Mouse (Mus musculus) kidney, adult 2 months (tissue): ENCODE data around the gene Iqsec2. TPM values are rescaled to one million over a fixed set of nuclear protein-coding genes. Genes with fewer than 3 reads are reported as not detected.

Experiments
- DNase-seq: peaks from one replicate; pipeline ENCODE4 v3.0.0; 2021
- H3K27ac ChIP-seq: fragments of 200-500 bp; 2 replicates; pipeline ENCODE4 v1.5.1; 2012; ENCODE audit warnings: low read depth, low read length, control low read depth, inconsistent platforms; ENCODE audit not compliant: insufficient read depth
- H3K27me3 ChIP-seq: fragments of 200-500 bp; replicated peaks from 2 replicates; pipeline ENCODE4 v1.6.1; 2012; ENCODE audit warnings: mild to moderate bottlenecking, moderate library complexity, low read length, inconsistent platforms; ENCODE audit not compliant: control insufficient read depth, insufficient read depth
- H3K36me3 ChIP-seq: fragments of 200-500 bp; 2 replicates; pipeline ENCODE4 v1.6.1; 2012; ENCODE audit warnings: mild to moderate bottlenecking, moderate library complexity, low read length, inconsistent platforms; ENCODE audit not compliant: control insufficient read depth, insufficient read depth
- H3K4me1 ChIP-seq: fragments of 200-500 bp; 2 replicates; pipeline ENCODE4 v1.6.1; 2011; ENCODE audit warnings: low read length; ENCODE audit not compliant: control insufficient read depth, insufficient read depth
- H3K4me3 ChIP-seq: fragments of 200-500 bp; 2 replicates; pipeline ENCODE4 v1.5.1; 2011; ENCODE audit warnings: mild to moderate bottlenecking, low read depth, low read length, control low read depth; ENCODE audit not compliant: insufficient read depth
- CTCF ChIP-seq: fragments of 200-500 bp; conservative IDR thresholded peaks from 2 replicates; pipeline ENCODE4 v1.5.1; 2011; ENCODE audit warnings: low read depth, mild to moderate bottlenecking, control low read depth, low read length, moderate library complexity, mixed read lengths; ENCODE audit not compliant: insufficient read depth, insufficient read length
- POLR2A ChIP-seq: fragments of 200-500 bp; IDR thresholded peaks from one replicate; pipeline ENCODE4 v1.6.1; 2011; ENCODE audit warnings: low read depth, low read length, control low read depth
- WGBS: fragments of 180-500 bp; shearing (Covaris S2); methylation state at CpG from one replicate; pipeline ENCODE4 v1.1.7; 2018; 5-methylcytosine and 5-hydroxymethylcytosine counted together
- polyA plus RNA-seq: library from polyadenylated mRNA; depleted of rRNA; stranded (reverse); fragments of >200 nt; gene quantifications from 2 replicates; pipeline ENCODE4 v1.2.3, GENCODE M21; 2012; rRNA removed

Gene Iqsec2
- polyA plus RNA-seq = 80.1 and 89.8 TPM in 2 replicates

DNA sequence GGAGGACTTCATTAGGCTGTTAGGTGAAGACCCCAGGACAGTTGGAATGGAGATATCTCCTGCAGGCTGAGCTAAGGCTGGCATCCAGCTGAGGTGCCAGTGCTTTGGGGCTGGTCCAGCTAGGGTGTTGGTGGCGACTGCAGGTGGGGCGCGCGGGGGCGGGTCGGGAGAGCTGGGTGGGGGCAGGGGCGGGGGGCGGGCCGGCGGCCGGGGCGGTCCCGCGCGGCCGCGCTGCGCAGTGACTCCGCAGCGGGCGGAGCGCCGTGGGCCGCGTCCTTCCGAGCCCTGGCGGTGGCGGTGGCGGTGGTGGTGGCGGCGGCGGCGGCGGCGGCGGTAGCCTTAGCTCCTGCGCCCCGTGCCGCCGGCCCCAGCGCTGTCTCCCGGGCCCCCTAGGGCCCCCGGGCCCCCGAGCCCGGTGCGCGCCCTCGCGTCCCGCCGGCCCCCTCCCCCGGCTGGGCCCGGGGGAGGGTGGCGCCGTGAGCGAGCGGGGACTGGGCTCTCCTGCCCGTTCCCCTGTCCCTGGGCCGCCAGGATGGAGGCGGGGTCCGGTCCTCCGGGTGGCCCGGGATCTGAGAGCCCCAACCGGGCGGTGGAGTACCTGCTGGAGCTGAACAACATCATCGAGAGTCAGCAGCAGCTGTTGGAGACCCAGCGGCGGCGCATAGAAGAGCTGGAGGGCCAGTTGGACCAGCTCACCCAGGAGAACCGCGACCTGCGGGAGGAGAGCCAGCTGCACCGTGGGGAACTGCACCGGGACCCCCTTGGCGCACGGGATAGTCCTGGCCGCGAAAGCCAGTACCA, at the start of gene Iqsec2:
Iqsec2 (plus strand) TSS at position 328 of the 801 bp plus-strand sequence.
- 3% methylated on average over 33 of the region's 78 CpGs for WGBS

DNA sequence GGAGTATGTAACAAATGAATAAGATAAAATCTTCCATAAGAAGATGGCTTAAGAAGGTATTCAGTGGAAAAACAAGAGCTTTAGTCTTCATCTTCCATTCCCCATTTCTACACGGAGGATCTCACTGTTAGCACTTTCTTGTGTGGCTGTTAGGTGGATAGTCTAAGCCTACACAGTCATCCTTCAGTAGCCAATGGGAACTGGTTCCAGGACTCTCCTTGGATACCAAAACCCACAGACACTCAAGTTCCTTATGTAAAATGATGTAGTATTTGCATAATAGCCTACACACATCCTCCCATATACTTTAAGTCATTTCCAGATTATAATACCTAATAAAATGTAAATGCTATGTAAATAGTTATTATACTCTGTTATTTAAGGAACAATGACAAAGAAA, 46.5 kb upstream of the Iqsec2 start:
- Histone ChIP-seq H3K4me1 (no peaks in the 10 kb centered on the region), H3K27me3 (no peaks in the 10 kb centered on the region), H3K36me3 (no peaks in the 10 kb centered on the region), H3K27ac (no peak overlapping the region), H3K4me3 (no peak overlapping the region)
- 26% methylated on average over 1 of the region's 1 CpGs for WGBS
- TF ChIP-seq POLR2A (no peak), CTCF (no peak)
- DNase-seq = no peak

More for the DNA sequence above, at the start of gene Iqsec2:
- no peaks in the 10 kb centered on the region for H3K36me3 ChIP-seq
- peak within 1 kb of the TSS; percentile 87 for H3K4me3 ChIP-seq
- H3K27ac ChIP-seq = no peak within 1 kb of the TSS; the same call in 1 of the 2 replicates
- TF ChIP-seq CTCF (no peak), POLR2A (no peak)
- DNase-seq = peak; percentile 33
- H3K27me3 ChIP-seq = no peaks in the 10 kb centered on the region
- peaks cover 3% of the 10 kb centered on the region; the same call in 1 of the 2 replicates for H3K4me1 ChIP-seq

DNA sequence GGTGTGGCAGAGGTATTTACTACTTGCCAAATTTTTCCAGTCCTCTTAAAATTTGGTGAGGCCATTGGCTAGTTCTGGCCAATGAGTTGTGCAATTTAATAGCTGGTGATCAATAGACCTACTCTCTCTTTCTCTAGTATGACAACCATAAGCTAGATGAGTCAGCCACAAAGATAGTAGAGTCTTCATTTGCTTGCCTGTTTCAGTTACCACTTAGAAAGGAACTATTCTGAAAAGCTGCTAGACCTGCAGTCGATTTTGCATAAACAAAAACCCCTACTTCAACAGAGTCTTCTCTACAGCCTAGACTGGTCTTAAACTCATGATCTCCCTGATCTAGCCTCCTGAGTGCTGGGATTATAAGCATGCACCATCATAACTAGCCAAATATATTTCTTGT, 22.4 kb upstream of the Iqsec2 start:
- DNase-seq = no peak
- no peak for TF ChIP-seq POLR2A
- Histone ChIP-seq H3K36me3 (no peaks in the 10 kb centered on the region), H3K4me3 (no peak overlapping the region), H3K27me3 (no peaks in the 10 kb centered on the region), H3K4me1 (no peaks in the 10 kb centered on the region), H3K27ac (no peak overlapping the region)
- WGBS = 74% methylated on average over 1 of the region's 1 CpGs

DNA sequence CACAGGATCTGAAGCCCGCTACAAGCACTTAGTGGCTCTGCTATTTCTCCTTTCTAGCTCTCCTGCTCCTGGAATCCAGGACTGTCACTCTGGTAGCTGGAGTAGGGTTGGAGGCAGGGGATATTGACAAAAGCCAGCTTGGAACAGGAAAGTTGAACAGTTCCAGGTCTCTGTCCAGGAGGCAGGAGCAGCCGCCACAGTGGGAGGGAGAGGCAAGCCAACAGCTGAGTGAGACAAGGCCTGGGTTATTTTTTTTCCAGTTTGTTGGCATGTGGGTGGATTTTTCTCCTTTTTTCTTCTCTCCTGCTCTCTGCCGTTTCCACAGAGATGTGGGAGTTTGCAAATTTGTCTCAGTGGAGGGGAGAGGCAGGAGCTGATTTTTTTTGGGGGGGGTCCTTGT, 13.3 kb upstream of the Iqsec2 start:
- Histone ChIP-seq H3K27me3 (no peaks in the 10 kb centered on the region), H3K27ac (no peak overlapping the region), H3K4me3 (no peak overlapping the region), H3K4me1 (no peaks in the 10 kb centered on the region), H3K36me3 (no peaks in the 10 kb centered on the region)
- no peak for DNase-seq
- 54% methylated on average over 3 of the region's 3 CpGs for WGBS
- TF ChIP-seq CTCF = no peak
- no peak for TF ChIP-seq POLR2A

DNA sequence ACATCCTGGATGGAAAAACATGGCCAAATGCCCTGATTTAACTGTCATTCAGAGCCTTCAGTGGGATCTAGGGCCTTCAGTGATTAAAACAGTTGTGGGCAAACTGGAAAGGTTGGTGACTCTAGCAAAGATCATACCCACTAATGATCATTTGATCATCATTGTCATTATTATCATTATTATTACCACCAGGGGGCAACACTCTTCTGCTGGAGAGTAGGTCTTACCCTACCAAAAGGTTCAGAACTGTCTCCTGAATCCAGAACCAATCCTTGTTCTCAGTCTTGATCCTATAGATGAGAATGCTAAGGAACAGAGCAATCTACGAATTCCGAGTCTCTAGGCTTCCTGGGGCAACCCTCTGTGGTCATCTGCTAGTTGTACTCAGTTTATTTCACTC, 12.0 kb upstream of the Iqsec2 start:
- DNase-seq = peak; percentile 12
- H3K27me3 ChIP-seq = no peaks in the 10 kb centered on the region
- H3K27ac ChIP-seq = no peak overlapping the region
- no peaks in the 10 kb centered on the region for H3K36me3 ChIP-seq
- 90% methylated on average over 2 of the region's 2 CpGs for WGBS
- TF ChIP-seq CTCF (no peak), POLR2A (no peak)
- H3K4me1 ChIP-seq = no peaks in the 10 kb centered on the region
- H3K4me3 ChIP-seq = no peak overlapping the region

DNA sequence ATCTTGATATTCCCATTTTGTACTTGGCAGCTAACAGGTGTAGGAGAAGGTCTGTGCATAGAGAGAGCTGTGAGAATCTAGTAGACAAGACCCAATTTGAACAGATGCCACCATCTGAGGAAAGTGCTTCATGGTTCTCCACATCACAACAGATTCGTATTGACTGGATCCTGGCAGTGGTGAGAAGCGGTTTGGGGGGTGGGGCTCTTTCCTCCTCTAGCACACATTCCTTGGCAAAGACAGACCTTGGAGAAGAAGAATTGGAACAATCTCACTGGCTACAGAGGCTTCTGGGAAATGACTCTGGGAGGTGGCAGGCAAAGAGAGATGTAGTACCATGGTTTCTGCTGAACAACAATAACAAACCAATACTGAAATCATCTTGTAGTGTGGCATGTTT, 8.9 kb upstream of the Iqsec2 start:
- 31% methylated on average over 2 of the region's 2 CpGs for WGBS
- no peak for TF ChIP-seq CTCF
- no peak for TF ChIP-seq POLR2A

DNA sequence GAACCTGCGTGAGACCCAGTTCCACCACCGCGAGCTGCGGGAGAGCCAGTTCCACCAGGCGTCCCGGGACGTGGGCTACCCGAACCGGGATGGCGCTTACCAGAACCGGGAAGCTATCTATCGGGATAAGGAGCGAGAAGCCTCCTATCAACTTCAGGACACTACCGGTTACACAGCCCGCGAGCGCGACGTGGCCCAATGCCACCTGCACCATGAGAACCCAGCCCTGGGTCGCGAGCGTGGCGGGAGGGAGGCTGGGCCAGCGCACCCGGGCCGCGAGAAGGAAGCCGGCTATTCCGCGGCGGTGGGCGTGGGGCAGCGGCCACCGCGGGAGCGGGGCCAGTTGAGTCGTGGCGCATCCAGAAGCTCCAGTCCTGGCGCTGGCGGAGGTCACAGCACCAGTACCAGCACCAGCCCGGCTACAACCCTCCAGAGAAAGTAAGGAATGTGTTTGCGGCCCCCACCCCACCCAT, 710 bp downstream of the Iqsec2 start:
- no peak for DNase-seq
- no peaks in the 10 kb centered on the region for H3K36me3 ChIP-seq
- TF ChIP-seq CTCF (no peak), POLR2A (no peak)
- under 1% methylated on average over 42 of the region's 42 CpGs for WGBS
- peak overlapping the region; percentile 87 for H3K4me3 ChIP-seq
- H3K27ac ChIP-seq = no peak overlapping the region; the same call in 1 of the 2 replicates
- H3K4me1 ChIP-seq = peaks cover 3% of the 10 kb centered on the region; the same call in 1 of the 2 replicates
- H3K27me3 ChIP-seq = no peaks in the 10 kb centered on the region

More for the DNA sequence above, 8.9 kb upstream of the Iqsec2 start:
- Histone ChIP-seq H3K27ac (no peak overlapping the region), H3K4me1 (no peaks in the 10 kb centered on the region), H3K4me3 (no peak overlapping the region), H3K36me3 (no peaks in the 10 kb centered on the region), H3K27me3 (no peaks in the 10 kb centered on the region)
- no peak for DNase-seq

DNA sequence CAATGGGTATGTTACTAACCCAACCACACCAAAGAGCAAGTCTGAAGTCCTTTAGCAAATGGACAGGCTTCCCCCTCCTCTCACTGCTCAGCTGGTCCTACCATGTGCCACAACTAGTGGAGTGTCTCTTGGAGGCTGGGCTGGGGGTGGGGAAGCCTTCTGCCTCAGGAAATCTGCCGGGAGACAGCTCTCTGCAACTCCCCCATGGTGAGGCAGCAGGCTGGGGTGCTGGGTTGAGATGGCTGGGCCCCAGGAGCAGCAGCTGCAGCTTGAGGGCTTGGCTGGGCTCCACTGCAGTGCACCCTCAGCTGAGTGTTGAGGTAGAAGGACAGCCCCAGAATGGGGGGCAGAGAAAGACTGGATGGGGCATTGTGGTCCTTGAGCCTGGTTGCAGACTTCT, 2.1 kb downstream of the Iqsec2 start:
- H3K4me1 ChIP-seq = peaks cover 3% of the 10 kb centered on the region; the same call in 1 of the 2 replicates
- no peak overlapping the region for H3K4me3 ChIP-seq
- 46% methylated on average over 1 of the region's 1 CpGs for WGBS
- TF ChIP-seq POLR2A (no peak), CTCF (no peak)
- H3K36me3 ChIP-seq = no peaks in the 10 kb centered on the region
- H3K27ac ChIP-seq = no peak overlapping the region
- DNase-seq = no peak
- no peaks in the 10 kb centered on the region for H3K27me3 ChIP-seq
